Mouse (Mus musculus): ENCODE measurements at regions not wholly inside any gene's neighbourhood (a gene's known extent, or its start where the extent isn't known, plus 50 kb on each side); places are given as distances from the start of the nearest gene placed in this dataset.

DNA sequence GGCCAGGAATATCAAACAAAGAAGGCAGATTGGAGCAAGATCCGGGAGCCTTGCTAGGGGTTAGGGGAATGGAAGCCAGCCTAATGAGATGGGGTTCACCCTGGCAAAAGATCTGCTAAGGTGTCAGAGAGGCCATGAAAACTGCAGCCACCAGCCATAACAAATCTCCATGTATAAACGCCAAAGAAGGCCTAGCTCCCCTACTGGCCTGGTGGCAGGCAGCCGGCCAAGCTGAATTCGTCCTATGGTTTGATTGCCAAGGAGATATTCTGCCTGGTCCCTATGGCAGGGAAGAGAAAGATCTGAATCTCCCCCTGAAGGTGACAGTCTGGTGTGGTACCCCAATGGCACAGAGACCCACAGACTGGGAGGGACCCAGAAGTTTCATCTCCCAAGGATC is 104.8 kb upstream of the E030018B13Rik start:
- no peaks in the 10 kb centered on the region for H3K27me3 ChIP-seq (ENCODE audit: insufficient read depth, poor library complexity, severe bottlenecking)
- 0 out of 2 replicates have a peak, but pooled peaks cover 3% of the 10 kb centered on the region for H3K4me1 ChIP-seq (replicated peaks)
- DNase-seq (ENCODE audit: low spot score), result no peak
- 86% methylated on average over 4 of the region's 4 CpGs for WGBS
- no peaks in the 10 kb centered on the region for H3K36me3 ChIP-seq
- H3K9me3 ChIP-seq, result no peaks in the 10 kb centered on the region
- H3K27ac ChIP-seq, result no peak overlapping the region
- H3K4me3 ChIP-seq, result no peak overlapping the region

DNA sequence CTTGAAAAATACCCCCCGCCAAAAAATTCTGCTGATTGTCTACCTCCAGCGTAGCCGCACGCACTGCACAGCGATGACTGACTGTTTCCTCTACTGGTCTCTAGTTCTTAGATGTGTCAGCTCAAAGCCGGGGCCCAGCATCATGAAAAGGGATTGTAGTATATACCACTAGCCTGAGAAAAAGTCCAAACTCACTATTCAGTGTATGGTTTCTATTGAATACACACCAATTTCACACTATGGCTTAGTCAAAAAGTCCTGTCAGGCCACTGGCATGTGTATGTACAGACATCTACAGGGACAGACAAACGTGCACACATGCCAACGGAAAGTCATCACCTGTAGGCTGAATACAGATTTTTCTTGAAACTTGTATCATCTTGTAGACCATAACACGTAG is 101.1 kb upstream of the E030018B13Rik start:
- 0 out of 2 replicates have a peak, but pooled peaks cover 3% of the 10 kb centered on the region for H3K4me1 ChIP-seq (replicated peaks)
- no peaks in the 10 kb centered on the region for H3K36me3 ChIP-seq
- H3K4me3 ChIP-seq, result no peak overlapping the region
- H3K27me3 ChIP-seq (ENCODE audit: insufficient read depth, poor library complexity, severe bottlenecking), result no peaks in the 10 kb centered on the region
- H3K9me3 ChIP-seq, result no peaks in the 10 kb centered on the region
- DNase-seq (ENCODE audit: low spot score), result no peak
- WGBS, result 91% methylated on average over 9 of the region's 9 CpGs
- no peak overlapping the region for H3K27ac ChIP-seq

DNA sequence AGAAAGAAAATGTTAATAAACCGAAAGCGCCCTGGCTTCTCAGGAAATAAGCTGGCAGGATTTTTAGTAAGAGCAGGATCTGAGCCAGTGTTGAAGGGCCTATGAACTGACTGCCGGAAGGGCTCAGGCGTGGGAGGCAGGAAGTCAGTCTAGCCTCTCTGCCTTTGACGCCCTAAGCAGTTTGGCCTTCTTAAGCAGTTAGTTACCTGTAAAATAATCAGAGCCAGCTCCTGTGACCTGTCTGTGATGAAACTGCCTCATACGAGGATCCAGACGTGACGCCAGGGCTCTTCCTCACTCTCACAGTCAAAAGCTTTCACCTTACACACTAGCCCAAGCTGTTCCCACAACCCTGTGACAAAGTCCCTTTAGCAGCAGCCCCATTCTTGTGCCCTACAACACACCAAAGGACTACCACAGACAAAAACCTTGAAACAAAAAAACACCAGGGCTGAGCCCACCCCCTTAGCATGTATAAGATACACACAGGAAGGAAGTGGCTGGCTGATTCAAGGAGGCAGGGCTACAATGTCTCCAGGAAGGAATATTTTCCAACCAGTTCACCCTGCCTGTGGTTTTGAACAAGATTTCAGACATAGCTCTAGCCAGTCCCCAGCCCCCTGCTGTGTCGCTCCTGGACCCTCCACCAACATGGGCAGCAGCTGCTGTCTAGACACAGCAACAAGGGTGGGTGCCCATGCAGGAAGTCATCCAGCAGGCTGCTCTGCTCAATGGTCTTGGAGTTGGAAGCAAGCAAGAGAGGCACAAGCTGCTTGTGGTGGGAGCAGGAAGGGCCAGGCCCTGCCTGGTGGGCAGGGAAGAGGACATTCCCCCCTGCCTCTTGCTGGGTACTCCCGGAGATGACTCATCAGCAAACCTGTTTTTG is 100.4 kb upstream of the E030018B13Rik start:
- Histone ChIP-seq H3K27ac (peak overlapping the region; percentile 46; the same call in 1 of the 2 replicates), H3K4me1 (replicated peaks) (0 out of 2 replicates have a peak, but pooled peaks cover 3% of the 10 kb centered on the region), H3K36me3 (no peaks in the 10 kb centered on the region), H3K4me3 (no peak overlapping the region), H3K27me3 (ENCODE audit: insufficient read depth, poor library complexity, severe bottlenecking) (no peaks in the 10 kb centered on the region), H3K9me3 (no peaks in the 10 kb centered on the region)
- WGBS, result 82% methylated on average over 10 of the region's 10 CpGs
- no peak for DNase-seq (ENCODE audit: low spot score)

DNA sequence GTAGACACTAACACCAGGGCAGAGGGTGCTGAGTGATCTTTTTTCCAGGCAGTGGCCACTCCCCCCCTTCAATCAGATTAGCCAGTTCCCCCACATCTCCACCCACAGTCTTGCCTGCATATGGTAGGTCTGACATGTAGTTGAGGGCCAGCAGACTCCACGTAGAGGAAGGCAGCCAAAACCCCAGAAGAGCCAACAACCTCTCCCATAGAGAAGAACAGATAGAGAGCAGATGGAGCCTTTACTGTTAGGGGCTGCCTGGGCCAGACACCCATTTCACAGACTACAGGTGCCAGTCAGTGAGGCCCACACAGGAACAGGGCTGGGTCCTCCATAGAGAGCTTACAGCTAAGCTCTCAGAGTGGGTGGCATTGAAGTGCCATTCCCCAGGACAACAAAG is 99.2 kb upstream of the E030018B13Rik start:
- WGBS, result 86% methylated on average over 1 of the region's 1 CpGs
- no peak overlapping the region for H3K27ac ChIP-seq
- H3K27me3 ChIP-seq (ENCODE audit: insufficient read depth, poor library complexity, severe bottlenecking), result no peaks in the 10 kb centered on the region

DNA sequence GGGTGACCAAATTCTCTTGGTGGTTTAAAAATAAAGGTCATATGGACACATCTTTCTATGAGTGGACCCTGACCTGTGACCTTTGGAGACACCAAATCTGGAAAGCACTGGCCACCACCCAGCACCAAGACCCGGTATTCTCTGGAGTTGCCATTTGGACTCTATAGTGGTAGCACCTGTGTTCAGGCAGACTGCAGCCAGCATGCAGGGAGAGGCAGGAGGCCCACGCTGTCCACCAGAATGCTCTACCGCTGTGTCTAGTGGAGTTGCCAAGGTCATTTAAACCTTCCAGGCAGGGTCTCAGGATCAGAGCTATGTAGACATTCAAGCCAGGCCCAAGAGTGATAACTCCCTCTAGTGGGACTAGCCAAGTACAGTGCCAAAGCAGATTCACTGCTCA is 98.6 kb upstream of the E030018B13Rik start:
- no peaks in the 10 kb centered on the region for H3K36me3 ChIP-seq
- H3K4me3 ChIP-seq, result no peak overlapping the region
- H3K27ac ChIP-seq, result no peak overlapping the region
- H3K9me3 ChIP-seq, result no peaks in the 10 kb centered on the region
- 0 out of 2 replicates have a peak, but pooled peaks cover 3% of the 10 kb centered on the region for H3K4me1 ChIP-seq (replicated peaks)
- WGBS, result 89% methylated on average over 3 of the region's 3 CpGs
- no peak for DNase-seq (ENCODE audit: low spot score)
- no peaks in the 10 kb centered on the region for H3K27me3 ChIP-seq (ENCODE audit: insufficient read depth, poor library complexity, severe bottlenecking)

More for the DNA sequence above, 99.2 kb upstream of the E030018B13Rik start:
- 0 out of 2 replicates have a peak, but pooled peaks cover 3% of the 10 kb centered on the region for H3K4me1 ChIP-seq (replicated peaks)
- no peaks in the 10 kb centered on the region for H3K36me3 ChIP-seq
- H3K9me3 ChIP-seq, result no peaks in the 10 kb centered on the region
- no peak overlapping the region for H3K4me3 ChIP-seq
- DNase-seq (ENCODE audit: low spot score), result no peak

DNA sequence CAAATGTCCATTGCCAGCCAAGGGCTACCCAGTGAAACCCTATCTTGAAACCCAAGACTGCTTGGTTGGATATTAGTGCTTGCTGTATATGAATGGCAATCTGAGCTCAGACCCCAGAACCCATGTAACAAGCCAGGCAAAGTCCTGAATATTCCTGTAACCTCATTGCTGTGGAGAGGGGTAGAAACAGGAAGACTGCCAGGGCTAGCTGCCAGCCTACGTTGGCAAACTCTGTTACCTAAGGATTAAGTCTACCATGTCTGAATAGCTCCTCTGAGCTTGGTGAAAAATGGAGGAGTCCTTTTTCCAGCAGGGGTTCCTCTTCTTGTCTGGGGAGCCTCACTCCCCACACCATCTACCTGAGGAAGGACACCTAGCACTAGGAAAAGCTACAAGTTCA is 96.4 kb upstream of the E030018B13Rik start:
- 0 out of 2 replicates have a peak, but pooled peaks cover 3% of the 10 kb centered on the region for H3K4me1 ChIP-seq (replicated peaks)
- H3K9me3 ChIP-seq, result no peaks in the 10 kb centered on the region
- no peak for DNase-seq (ENCODE audit: low spot score)
- no peaks in the 10 kb centered on the region for H3K27me3 ChIP-seq (ENCODE audit: insufficient read depth, poor library complexity, severe bottlenecking)
- no peak overlapping the region for H3K27ac ChIP-seq
- no peak overlapping the region for H3K4me3 ChIP-seq
- H3K36me3 ChIP-seq, result no peaks in the 10 kb centered on the region
- 80% methylated on average over 1 of the region's 1 CpGs for WGBS

DNA sequence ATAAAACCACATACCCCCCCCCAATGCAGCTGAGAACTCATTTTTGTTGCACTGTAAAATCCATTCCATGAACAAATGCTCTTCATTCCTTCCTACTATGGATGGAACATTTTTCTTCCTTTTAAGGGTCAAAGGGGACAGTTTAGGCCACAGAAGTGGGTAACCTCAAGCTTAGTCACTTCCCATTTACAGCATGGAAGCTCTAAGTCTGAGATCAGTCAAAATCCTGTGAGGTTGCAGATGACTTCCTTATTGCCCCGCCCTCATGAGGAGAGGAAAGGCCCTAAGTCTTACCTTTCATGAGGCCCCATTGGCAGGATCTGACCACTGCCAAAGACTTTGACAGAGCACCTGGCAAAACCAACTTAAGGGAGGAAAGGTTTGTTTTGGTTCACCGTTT is 94.7 kb upstream of the E030018B13Rik start:
- no peaks in the 10 kb centered on the region for H3K4me1 ChIP-seq (replicated peaks)
- DNase-seq (ENCODE audit: low spot score), result no peak
- no peaks in the 10 kb centered on the region for H3K9me3 ChIP-seq
- no peaks in the 10 kb centered on the region for H3K36me3 ChIP-seq
- H3K27me3 ChIP-seq (ENCODE audit: insufficient read depth, poor library complexity, severe bottlenecking), result no peaks in the 10 kb centered on the region
- H3K27ac ChIP-seq, result no peak overlapping the region
- H3K4me3 ChIP-seq, result no peak overlapping the region
- WGBS, result 88% methylated on average over 2 of the region's 2 CpGs

DNA sequence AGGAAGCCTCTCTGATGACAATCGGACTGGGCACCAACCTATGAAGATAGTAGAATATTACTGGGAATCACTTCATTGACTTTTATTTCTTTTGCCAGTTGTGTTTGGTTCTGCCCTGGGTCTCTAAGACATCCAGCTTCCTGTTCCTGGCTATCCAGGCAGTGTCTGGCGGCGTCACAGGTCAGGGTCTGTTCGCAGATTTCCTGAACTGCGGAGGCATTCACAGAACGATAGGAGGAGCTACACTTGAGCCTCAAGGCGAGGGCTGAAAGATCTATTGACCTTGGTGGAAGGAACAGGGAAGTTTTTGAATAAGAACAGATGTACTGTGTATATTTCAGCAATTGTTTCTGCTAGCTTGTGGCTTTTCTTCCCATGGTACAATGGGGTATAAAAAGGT is 92.6 kb upstream of the E030018B13Rik start:
- H3K27me3 ChIP-seq (ENCODE audit: insufficient read depth, poor library complexity, severe bottlenecking), result no peaks in the 10 kb centered on the region
- H3K4me3 ChIP-seq, result no peak overlapping the region
- no peaks in the 10 kb centered on the region for H3K9me3 ChIP-seq
- H3K36me3 ChIP-seq, result no peaks in the 10 kb centered on the region
- no peak overlapping the region for H3K27ac ChIP-seq
- DNase-seq (ENCODE audit: low spot score), result peak; percentile 12
- 63% methylated on average over 7 of the region's 7 CpGs for WGBS
- H3K4me1 ChIP-seq (replicated peaks), result no peaks in the 10 kb centered on the region

DNA sequence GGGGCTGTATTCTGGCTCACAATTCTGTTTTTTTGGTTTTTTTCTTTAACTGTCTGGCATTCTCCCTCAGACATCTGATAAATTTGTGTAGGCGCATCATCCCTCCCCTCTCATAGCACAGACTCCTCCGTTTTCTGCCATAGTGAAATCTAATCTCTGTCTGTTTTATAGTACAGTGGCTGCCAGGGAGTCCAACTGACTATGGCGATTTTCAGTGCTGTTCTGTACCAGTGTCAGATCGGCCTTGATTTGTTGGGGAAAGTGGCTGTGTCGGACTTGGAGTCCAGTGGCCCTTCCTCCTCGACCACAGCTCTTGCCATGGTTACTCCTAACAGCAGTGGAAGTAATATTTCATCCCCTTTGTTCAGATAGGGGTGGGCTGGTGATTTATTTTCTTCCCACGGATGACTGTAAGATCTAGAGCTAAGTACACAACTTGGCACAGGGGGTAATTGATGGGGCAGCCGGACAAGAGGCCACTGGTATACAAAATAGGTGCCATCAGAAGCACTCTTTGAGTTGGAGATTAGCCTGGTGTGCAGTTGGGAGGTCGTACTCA is 87.2 kb upstream of the E030018B13Rik start:
- DNase-seq (ENCODE audit: low spot score), result no peak
- H3K4me1 ChIP-seq (replicated peaks), result no peaks in the 10 kb centered on the region
- H3K9me3 ChIP-seq, result no peaks in the 10 kb centered on the region
- 89% methylated on average over 9 of the region's 9 CpGs for WGBS
- H3K4me3 ChIP-seq, result no peak overlapping the region
- H3K27me3 ChIP-seq (ENCODE audit: insufficient read depth, poor library complexity, severe bottlenecking), result no peaks in the 10 kb centered on the region
- no peak overlapping the region for H3K27ac ChIP-seq
- H3K36me3 ChIP-seq, result no peaks in the 10 kb centered on the region

DNA sequence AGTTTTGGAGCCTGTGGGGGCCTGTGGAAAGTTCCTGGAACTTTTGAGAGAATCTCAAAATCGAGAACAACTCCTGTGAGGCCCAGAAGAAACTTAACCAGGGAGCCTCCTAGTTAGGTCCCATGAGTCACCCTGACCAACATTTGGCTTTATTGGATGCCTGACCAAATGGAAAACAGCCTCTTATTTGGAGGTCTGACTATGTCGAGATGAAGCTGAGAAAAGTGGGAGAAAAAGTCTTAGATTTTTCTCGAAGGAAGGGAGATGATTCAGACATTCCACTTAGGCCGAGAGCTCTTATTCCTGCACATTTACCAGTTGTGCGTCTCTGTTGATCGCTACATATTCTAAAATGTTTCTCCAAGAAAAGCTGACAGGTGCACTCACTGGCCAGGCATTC is 83.0 kb upstream of the E030018B13Rik start:
- 87% methylated on average over 6 of the region's 6 CpGs for WGBS

DNA sequence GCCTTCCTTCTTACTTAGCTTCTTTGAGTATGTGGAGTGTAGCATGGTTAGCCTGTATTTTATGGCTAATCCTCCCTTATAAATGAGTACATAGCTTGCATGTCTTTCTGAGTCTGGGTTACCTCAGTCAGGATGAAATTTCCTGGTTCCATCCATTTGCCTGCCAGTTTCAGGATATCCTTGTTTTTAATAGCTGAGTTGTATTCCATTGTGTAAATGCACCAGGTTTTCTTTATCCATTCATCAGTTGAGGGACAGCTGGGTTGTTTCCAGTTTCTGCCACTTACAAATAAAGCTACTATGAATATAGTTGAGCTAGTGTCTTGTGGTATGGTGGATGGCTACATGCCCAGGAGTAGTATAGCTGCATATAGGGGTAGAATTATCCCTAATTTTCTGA is 80.7 kb upstream of the E030018B13Rik start:
- Histone ChIP-seq H3K4me1 (replicated peaks) (no peaks in the 10 kb centered on the region), H3K9me3 (no peaks in the 10 kb centered on the region), H3K27me3 (ENCODE audit: insufficient read depth, poor library complexity, severe bottlenecking) (no peaks in the 10 kb centered on the region), H3K27ac (no peak overlapping the region), H3K4me3 (no peak overlapping the region), H3K36me3 (no peaks in the 10 kb centered on the region)
- DNase-seq (ENCODE audit: low spot score), result no peak

More for the DNA sequence above, 83.0 kb upstream of the E030018B13Rik start:
- Histone ChIP-seq H3K27me3 (ENCODE audit: insufficient read depth, poor library complexity, severe bottlenecking) (no peaks in the 10 kb centered on the region), H3K36me3 (no peaks in the 10 kb centered on the region), H3K9me3 (no peaks in the 10 kb centered on the region), H3K27ac (no peak overlapping the region), H3K4me3 (no peak overlapping the region), H3K4me1 (replicated peaks) (no peaks in the 10 kb centered on the region)
- DNase-seq (ENCODE audit: low spot score), result no peak
